8 mouse cellular contexts compared by ENCODE assay signal in genomic region chr4:62697469-62697868, GRCm38 (mm10).
DNase-seq lines count a peak whose midpoint lies in the region; ATAC-seq and TF ChIP-seq lines count a peak whose summit lies in the region.

No protein-coding gene starts in this region.

- H3K36me3 ChIP-seq in forebrain, postnatal 0 days (ENCODE audit: insufficient read depth): peaks cover 20% of the 10 kb centered on the region
- H3K36me3 ChIP-seq in lung, embryonic 14.5 days (ENCODE audit: insufficient read depth): peaks cover 41% of the 10 kb centered on the region

- no peak overlapping the region for H3K27ac ChIP-seq in forebrain, postnatal 0 days (ENCODE audit: low read depth, low read length)
- H3K27ac ChIP-seq in lung, embryonic 14.5 days (ENCODE audit: low read depth): peak overlapping the region; percentile 75; the same call in 1 of the 2 replicates

- no peak overlapping the region for H3K4me2 ChIP-seq in forebrain, postnatal 0 days (ENCODE audit: low read depth)
- no peak overlapping the region for H3K4me2 ChIP-seq in lung, embryonic 14.5 days

- no peak overlapping the region for H3K9ac ChIP-seq in forebrain, postnatal 0 days
- H3K9ac ChIP-seq in lung, embryonic 14.5 days: no peak overlapping the region

- H3K4me3 ChIP-seq in forebrain, postnatal 0 days (ENCODE audit: low read depth, low read length): no peak overlapping the region
- H3K4me3 ChIP-seq in lung, embryonic 14.5 days (ENCODE audit: low read depth, low read length): no peak overlapping the region

- 15% methylated on average over 2 of the region's 2 CpGs for WGBS in forebrain, postnatal 0 days
- 19% methylated on average over 2 of the region's 2 CpGs for WGBS in lung, embryonic 14.5 days

- H3K9me3 ChIP-seq in forebrain, postnatal 0 days (ENCODE audit: low read length): no peaks in the 10 kb centered on the region
- H3K9me3 ChIP-seq in lung, embryonic 14.5 days (ENCODE audit: low read depth, low read length): no peaks in the 10 kb centered on the region

- no peaks in the 10 kb centered on the region for H3K27me3 ChIP-seq in forebrain, postnatal 0 days (ENCODE audit: insufficient read depth, low read length)
- no peaks in the 10 kb centered on the region for H3K27me3 ChIP-seq in lung, embryonic 14.5 days (ENCODE audit: insufficient read depth, low read length)

- ATAC-seq in forebrain, postnatal 0 days: peak; percentile 68
- ATAC-seq in lung, embryonic 14.5 days (ENCODE audit: insufficient read depth): peak; percentile 54

- intact Hi-C loops in heart, postnatal 25 days (cut with DNase I): loop anchor here (1.0 to 5.0 kb wide), 3 partner anchors 63 to 75 kb away; no protein-coding TSS in a partner anchor

- H3K4me1 ChIP-seq in forebrain, postnatal 0 days (ENCODE audit: insufficient read depth): 0 out of 2 replicates have a peak, but pooled peaks cover 3% of the 10 kb centered on the region
- peaks cover 9% of the 10 kb centered on the region for H3K4me1 ChIP-seq in lung, embryonic 14.5 days (ENCODE audit: insufficient read depth)

- peak; percentile 78 for DNase-seq in ES-CJ7 (ENCODE audit: low read depth, low spot score)
- DNase-seq in c-Kit-positive CD71-positive TER-119-positive erythroid progenitor cells, embryonic 14.5 days (ENCODE audit: low spot score): peak; percentile 26
- DNase-seq in forebrain, postnatal 0 days: peak; percentile 81
- peak; percentile 82 for DNase-seq in heart, postnatal 25 days (ENCODE audit: low spot score)
- DNase-seq in layer of hippocampus, adult 18-20 months (ENCODE audit: low spot score in 2 of 2): peak; percentile 67 to 91
- DNase-seq in lung, embryonic 14.5 days: peak; percentile 98
- peak; percentile 89 for DNase-seq in ovary, postnatal 36 days (ENCODE audit: low spot score)
- peak; percentile 76 for DNase-seq in thymus, postnatal 25 days

- TF ChIP-seq CTCF in forebrain, postnatal 0 days (IDR thresholded peaks at IDR 0.05; ENCODE audit: low read depth): peak; percentile 87
- peak; percentile 97 for TF ChIP-seq CTCF in lung, embryonic 14.5 days (IDR thresholded peaks at IDR 0.05; ENCODE audit: low read depth)

Comparison
In these comparisons a context has a peak if more than half of its experiments do, and no peak if none do; other contexts are left out.
1. DNase-seq: peak in every context shown above with its lines; median percentile 98 in lung, embryonic 14.5 days; 89 in ovary, postnatal 36 days; 82 in heart, postnatal 25 days; 81 in forebrain, postnatal 0 days; 79 in layer of hippocampus, adult 18-20 months; 78 in ES-CJ7; 76 in thymus, postnatal 25 days; 26 in c-Kit-positive CD71-positive TER-119-positive erythroid progenitor cells, embryonic 14.5 days.